11 mouse cellular contexts compared by ENCODE assay signal in genomic region chr10:43081316-43081715, GRCm38 (mm10).
DNase-seq lines count a peak whose midpoint lies in the region; ATAC-seq and TF ChIP-seq lines count a peak whose summit lies in the region.
"Had no signal": no experiment of that assay in that cellular context is flagged by ENCODE, and none has a peak within 500 bp of the region (broad histone marks: within the 10 kb centered on the region; RNA-seq: fewer than 3 reads in every experiment).

No protein-coding gene starts in this region.

- DNase-seq in cerebellum, adult 18-20 months = peak; percentile 21 to 33
- no peak for DNase-seq in cerebellum, postnatal 4 days (ENCODE audit: low spot score in 2 of 2)
- DNase-seq in heart, postnatal 0 days (ENCODE audit: low spot score) = no peak
- DNase-seq in right cerebral cortex, postnatal 14 days = peak; percentile 53
- no peak for DNase-seq in right cerebral cortex, postnatal 25 days
- no peak for DNase-seq in kidney, postnatal 25 days

- H3K9ac ChIP-seq in heart, postnatal 0 days (replicated peaks; ENCODE audit: low read depth, low read length) = no peak overlapping the region
- no peak overlapping the region for H3K9ac ChIP-seq in heart, embryonic 12.5 days
- H3K9ac ChIP-seq in midbrain, embryonic 13.5 days (replicated peaks) = no peak overlapping the region

- H3K36me3 ChIP-seq in heart, postnatal 0 days (replicated peaks; ENCODE audit: control insufficient read depth, insufficient read depth, low read length) = no peaks in the 10 kb centered on the region
- H3K36me3 ChIP-seq in heart, embryonic 12.5 days = no peaks in the 10 kb centered on the region
- no peaks in the 10 kb centered on the region for H3K36me3 ChIP-seq in midbrain, embryonic 13.5 days

- ATAC-seq in heart, postnatal 0 days (ENCODE audit: insufficient read depth, low read depth) = 0 out of 2 replicates have a peak, but pooled peaks have one; percentile 30
- ATAC-seq in heart, embryonic 12.5 days (ENCODE audit: insufficient number of reproducible peaks, low FRiP score) = no peak
- no peak for ATAC-seq in midbrain, embryonic 13.5 days
- ATAC-seq: intestine, embryonic 16.5 days; lung, postnatal 0 days had no signal

- TF ChIP-seq EP300 in heart, postnatal 0 days (IDR thresholded peaks at IDR 0.05; ENCODE audit: low read depth) = no peak

- H3K4me3 ChIP-seq in heart, postnatal 0 days (ENCODE audit: low read depth, low read length) = no peak overlapping the region
- H3K4me3 ChIP-seq in heart, embryonic 12.5 days = no peak overlapping the region
- H3K4me3 ChIP-seq in midbrain, embryonic 13.5 days (replicated peaks) = no peak overlapping the region
- H3K4me3 ChIP-seq: midbrain, embryonic 10.5 days had no signal

- WGBS in heart, postnatal 0 days = 56% methylated on average over 3 of the region's 3 CpGs
- WGBS in heart, embryonic 12.5 days = 64% methylated on average over 3 of the region's 3 CpGs
- WGBS in midbrain, embryonic 13.5 days = 64% methylated on average over 3 of the region's 3 CpGs

- peaks cover 8% of the 10 kb centered on the region; the same call in 1 of the 2 replicates for H3K4me1 ChIP-seq in heart, postnatal 0 days (ENCODE audit: control insufficient read depth, insufficient read depth)
- H3K4me1 ChIP-seq in heart, embryonic 12.5 days (replicated peaks) = peaks cover 6% of the 10 kb centered on the region
- peaks cover 47% of the 10 kb centered on the region for H3K4me1 ChIP-seq in midbrain, embryonic 13.5 days (replicated peaks)

- H3K9me3 ChIP-seq in heart, postnatal 0 days (replicated peaks; ENCODE audit: control insufficient read depth, low read length) = no peaks in the 10 kb centered on the region
- no peaks in the 10 kb centered on the region for H3K9me3 ChIP-seq in heart, embryonic 12.5 days (replicated peaks)
- no peaks in the 10 kb centered on the region for H3K9me3 ChIP-seq in midbrain, embryonic 13.5 days
- H3K9me3 ChIP-seq: midbrain, embryonic 10.5 days had no signal

- H3K27ac ChIP-seq in heart, postnatal 0 days (ENCODE audit: low read depth) = no peak overlapping the region
- H3K27ac ChIP-seq in heart, embryonic 12.5 days (ENCODE audit: poor library complexity, severe bottlenecking) = no peak overlapping the region
- no peak overlapping the region for H3K27ac ChIP-seq in midbrain, embryonic 13.5 days
- H3K27ac ChIP-seq: midbrain, embryonic 10.5 days had no signal

- no peaks in the 10 kb centered on the region for H3K27me3 ChIP-seq in heart, postnatal 0 days (ENCODE audit: control insufficient read depth, insufficient read depth, low read length)
- H3K27me3 ChIP-seq in heart, embryonic 12.5 days (replicated peaks) = no peaks in the 10 kb centered on the region
- no peaks in the 10 kb centered on the region for H3K27me3 ChIP-seq in midbrain, embryonic 13.5 days

- TF ChIP-seq CTCF in heart, postnatal 0 days (IDR thresholded peaks at IDR 0.05; ENCODE audit: low read depth) = no peak

- no peak overlapping the region for H3K4me2 ChIP-seq in heart, postnatal 0 days (ENCODE audit: low read depth, low read length)
- no peak overlapping the region for H3K4me2 ChIP-seq in heart, embryonic 12.5 days
- H3K4me2 ChIP-seq in midbrain, embryonic 13.5 days (replicated peaks) = no peak overlapping the region

Comparison
In these comparisons a context has a peak if more than half of its experiments do, and no peak if none do; other contexts are left out.
1. DNase-seq: peak in cerebellum, adult 18-20 months (2 of 2) and right cerebral cortex, postnatal 14 days (single experiment); none in cerebellum, postnatal 4 days (0 of 2), heart, postnatal 0 days (single experiment), right cerebral cortex, postnatal 25 days (single experiment) and kidney, postnatal 25 days (0 of 2).